Mouse (Mus musculus): ENCODE results near the gene Gm42906.

DNA sequence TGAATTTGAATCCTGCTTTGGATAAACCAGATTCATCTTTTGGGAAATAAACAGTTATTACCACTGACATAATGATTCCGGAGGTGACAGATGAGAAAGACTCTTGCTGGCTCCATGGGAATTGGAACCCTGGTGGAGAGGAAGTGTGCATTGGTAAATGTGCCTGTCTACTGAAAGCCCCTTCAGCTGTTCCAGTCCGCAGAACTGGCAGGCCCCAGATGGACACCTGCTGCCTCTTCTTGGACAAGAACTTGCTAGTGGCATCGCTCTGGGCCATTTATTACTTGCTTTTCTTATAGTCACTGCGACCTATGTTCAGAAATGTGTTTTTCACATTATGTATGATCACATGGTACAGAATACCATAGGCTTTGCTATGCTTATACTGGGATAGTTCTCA is 197.5 kb downstream of the Gm42906 start:
- no peak for TF ChIP-seq USF1 (IDR thresholded peaks at IDR 0.05; ENCODE audit: low read depth)
- TF ChIP-seq CTCF (IDR thresholded peaks at IDR 0.05; ENCODE audit: control insufficient read depth, insufficient read depth, insufficient read length) = no peak
- TF ChIP-seq MAX (IDR thresholded peaks at IDR 0.05) = no peak
- TF ChIP-seq FOSL1 (IDR thresholded peaks at IDR 0.05; ENCODE audit: insufficient read depth, low read length, poor library complexity, severe bottlenecking) = no peak
- TF ChIP-seq MYOG (IDR thresholded peaks at IDR 0.05; ENCODE audit: control insufficient read depth, extremely low read depth, insufficient read length) = no peak
- TF ChIP-seq CEBPB (IDR thresholded peaks at IDR 0.05; ENCODE audit: low read depth) = no peak

All from C2C12 (cell line).